Mouse (Mus musculus): ENCODE results near the gene Hps1. TPM values are rescaled to one million over a fixed set of nuclear protein-coding genes. Genes with fewer than 3 reads are reported as not detected.

Hps1 gene
- total RNA-seq, 2 experiments from 2014 or later = 2.0 to 3.6 TPM

DNA sequence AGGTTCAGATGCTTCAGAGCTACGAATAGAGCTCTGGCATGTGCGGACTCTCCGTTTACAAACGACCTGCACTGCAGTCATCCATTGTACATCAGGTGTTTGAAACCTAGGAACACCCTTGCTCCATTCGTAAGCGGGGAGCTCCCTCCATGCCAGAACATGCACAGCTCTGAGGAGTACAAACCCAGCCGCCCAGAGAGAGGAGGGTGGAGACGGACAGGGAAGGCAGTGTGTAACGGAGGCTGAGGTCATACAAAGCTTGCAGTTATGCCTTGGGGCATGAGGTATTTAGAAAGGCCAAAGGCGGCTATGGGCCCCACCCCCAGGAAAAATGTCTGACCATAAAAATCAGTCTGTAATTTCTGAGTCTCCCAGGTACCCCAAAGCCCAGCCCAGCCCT lies 15.4 kb downstream of the Hps1 start:
- no peak for DNase-seq
- intact Hi-C loops (cut with DNase I) = no loop called here

DNA sequence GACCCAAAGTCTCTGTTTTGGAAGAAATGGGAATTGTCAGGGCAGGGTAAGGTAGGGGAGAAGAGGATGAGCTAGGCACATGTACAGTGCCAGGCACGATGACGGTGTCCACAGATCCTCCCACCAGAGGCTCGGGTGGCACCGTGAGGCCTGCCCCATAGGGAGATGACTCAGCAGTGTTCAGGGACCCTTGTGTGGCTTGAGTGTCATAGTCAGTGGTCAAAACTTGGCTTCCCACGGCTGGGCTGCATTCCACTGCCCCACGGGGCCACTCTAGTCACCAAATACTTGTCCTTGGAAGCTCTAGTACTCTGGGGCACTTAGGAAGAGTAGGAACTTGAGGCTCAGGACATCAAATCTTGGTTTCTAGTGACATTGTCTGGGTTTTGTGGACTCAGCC lies 23.1 kb downstream of the Hps1 start:
- no peak for DNase-seq
- intact Hi-C loops (cut with DNase I) = no loop called here

DNA sequence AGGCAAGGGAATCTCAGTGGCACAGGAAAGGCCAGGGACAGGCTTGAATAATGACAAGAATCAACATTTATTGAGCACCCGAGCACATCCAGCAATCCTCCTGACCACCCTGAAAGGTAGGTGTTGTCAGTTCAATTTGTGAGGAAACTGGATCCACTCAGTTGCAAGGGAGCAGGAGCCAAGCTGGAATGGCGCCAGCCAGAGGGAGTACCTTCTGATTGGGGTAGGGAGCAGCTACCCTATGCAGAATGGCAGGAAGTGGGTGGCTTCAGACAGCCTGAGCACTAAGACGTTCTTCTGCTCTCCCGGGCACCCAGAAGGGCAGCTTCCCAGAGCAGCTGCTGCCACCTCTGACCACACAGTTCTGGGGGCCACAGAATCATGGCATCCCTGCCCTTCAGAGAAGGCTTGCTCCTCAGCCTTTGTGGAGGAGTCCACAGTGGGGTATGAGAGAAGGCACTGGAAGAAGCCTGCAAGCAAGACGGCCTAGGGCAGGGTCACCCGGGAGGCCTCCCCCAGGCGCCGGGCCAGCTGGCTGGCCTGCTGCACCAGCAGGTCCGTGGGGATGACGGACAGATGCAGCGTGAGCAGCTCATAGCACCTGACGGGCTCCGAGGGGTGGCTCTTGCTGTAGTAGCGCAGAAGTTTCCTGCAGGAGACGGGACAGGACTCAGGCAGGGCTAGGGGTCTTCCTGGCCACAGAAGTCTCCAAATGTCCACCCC lies 24.5 kb downstream of the Hps1 start:
- peak; percentile 48 to 52 for DNase-seq
- intact Hi-C loops (cut with DNase I) = no loop called here

DNA sequence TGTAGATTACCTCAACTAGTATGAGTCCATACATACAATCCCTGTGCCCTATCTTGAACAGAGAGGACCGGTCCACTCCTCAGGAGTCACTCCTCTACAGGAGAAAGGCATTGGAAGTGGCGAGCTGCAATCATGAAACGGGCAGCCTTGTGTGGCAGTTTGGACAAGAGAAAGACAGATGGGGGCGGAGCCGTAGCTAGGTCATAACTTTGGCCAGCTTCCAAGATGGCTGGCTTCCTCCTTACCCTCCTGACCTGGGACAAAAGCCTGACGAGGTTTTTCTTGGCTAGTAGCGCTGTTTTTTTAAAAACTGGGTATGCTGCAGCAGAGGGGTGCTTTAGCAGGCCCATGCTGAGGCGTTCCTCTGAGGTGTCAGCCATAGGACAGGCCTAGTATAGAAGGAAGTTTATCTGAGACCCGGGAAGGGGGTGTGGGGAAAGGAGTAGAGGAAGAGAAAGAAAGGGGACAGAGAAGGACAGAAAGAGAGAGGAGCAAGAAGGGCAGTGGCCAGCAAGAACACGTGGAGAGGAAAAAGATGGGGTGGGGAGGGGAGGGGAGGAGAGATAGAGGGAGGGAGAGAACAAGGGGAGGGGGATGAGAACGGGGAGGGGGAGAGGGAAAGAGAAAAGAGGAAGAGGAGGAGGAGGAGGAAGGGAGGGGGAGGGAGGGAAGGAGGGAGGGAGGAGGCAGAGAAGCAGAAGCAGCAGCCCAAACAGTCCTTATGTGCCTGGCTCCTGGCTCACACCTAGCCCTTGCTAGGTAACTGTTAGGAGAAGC lies 26.4 kb downstream of the Hps1 start:
- intact Hi-C loops (cut with DNase I) = no loop called here
- peak; percentile 71 to 84 for DNase-seq

DNA sequence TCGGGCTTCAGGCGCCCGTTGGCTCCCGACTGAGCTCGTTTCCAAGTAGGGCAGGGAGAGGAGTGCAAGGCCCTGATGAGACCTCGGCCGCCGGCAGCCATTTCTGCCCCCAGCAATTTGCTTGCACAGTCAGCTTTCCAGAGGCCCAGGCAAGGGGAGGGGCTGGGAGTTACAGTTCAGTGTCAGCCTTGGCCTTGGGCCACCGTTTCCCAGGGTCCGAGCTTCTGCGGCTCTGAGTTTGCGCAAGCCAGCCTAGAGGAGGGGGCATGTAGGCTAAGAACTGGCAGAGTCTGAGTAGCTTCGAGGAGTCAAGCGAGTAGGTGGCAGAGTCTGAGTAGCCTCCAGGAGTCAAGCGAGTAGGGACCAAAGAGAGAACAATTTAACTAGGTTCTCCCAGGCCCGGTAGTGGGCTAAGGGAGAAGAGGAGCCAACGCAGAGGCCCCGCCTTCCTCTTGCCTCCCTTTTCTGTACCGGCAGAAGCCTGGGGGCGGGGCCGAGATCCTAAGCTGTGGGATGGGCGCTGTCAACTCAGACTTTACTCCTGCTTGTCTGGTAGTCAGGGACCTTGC lies 27.3 kb downstream of the Hps1 start, which contains the start of gene Pyroxd2:
TSS of gene Pyroxd2 (minus strand) at position 413 of the 569 bp plus-strand sequence.
- intact Hi-C loops (cut with DNase I) = no loop called here
- DNase-seq = peak; percentile 84

DNA sequence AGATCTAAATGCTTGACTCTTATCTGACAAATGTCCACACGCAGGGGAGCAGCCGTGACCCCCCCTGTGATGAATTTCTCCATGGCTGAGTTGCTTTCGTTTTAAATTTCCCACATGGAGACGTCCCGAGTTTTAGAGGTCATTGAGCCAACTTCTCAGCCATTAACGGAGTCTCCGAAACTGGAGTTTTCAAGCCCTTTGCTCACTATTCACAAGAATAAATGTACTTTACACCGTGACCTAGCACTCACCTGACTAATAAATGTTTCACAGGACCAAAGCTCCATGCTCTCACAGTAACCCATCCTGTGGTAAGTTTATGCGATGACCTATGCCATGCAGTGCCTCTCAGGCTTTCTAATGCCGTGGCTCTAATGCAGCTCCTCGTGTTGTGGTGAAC lies 29.6 kb downstream of the Hps1 start:
- no peak for DNase-seq
- intact Hi-C loops (cut with DNase I) = no loop called here

- intact Hi-C loops (cut with DNase I) = loop anchor here (10.0 kb wide), 2 partner anchors 232 to 432 kb away; partner anchors contain the start of gene R3hcc1l
- DNase-seq = no peak
Measured at GRCm38 (mm10) chr19:42746702-42747101, 33.1 kb downstream of the Hps1 start.

GRCm38 (mm10) chr19:42745869-42746224 lies 33.9 kb downstream of the Hps1 start:
- DNase-seq = no peak
- intact Hi-C loops (cut with DNase I) = loop anchor here (2.0 to 10.0 kb wide), 4 partner anchors 91 to 431 kb away; partner anchors contain the start of gene R3hcc1l

GRCm38 (mm10) chr19:42745084-42745868 lies 34.5 kb downstream of the Hps1 start:
- intact Hi-C loops (cut with DNase I) = loop anchor here (2.0 to 10.0 kb wide), 4 partner anchors 90 to 430 kb away; partner anchors contain the start of gene R3hcc1l
- DNase-seq = no peak

DNA sequence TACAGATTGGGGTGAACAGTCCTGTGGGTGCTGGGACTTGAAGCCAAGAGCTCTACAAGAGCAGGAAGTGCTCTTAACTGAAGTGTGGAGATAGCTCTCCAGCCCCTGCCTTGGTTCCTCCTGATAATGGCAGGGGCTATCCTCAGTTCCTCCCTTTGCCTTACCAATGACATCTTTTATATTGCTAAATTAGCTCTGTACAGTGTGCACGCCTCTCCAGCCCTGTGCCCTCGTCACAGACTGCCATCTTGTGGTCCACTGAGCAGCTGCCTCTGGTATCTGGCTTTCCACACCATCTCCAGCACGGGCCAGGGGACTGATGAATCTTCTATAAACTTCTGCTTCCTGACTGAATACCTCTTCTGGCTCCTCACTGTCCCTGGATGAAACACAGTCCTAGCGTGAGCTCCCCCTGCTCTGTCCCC lies 35.6 kb downstream of the Hps1 start:
- peak; percentile 57 to 73 for DNase-seq
- intact Hi-C loops (cut with DNase I) = loop anchor here (2.0 to 10.0 kb wide), 4 partner anchors 89 to 429 kb away; partner anchors contain the start of gene R3hcc1l

GRCm38 (mm10) chr19:42743261-42743660 lies 36.5 kb downstream of the Hps1 start:
- intact Hi-C loops (cut with DNase I) = loop anchor here (10.0 kb wide), 2 partner anchors 228 to 428 kb away; partner anchors contain the start of gene R3hcc1l
- DNase-seq = no peak

GRCm38 (mm10) chr19:42741884-42742283 lies 37.9 kb downstream of the Hps1 start:
- DNase-seq = no peak
- intact Hi-C loops (cut with DNase I) = loop anchor here (10.0 kb wide), 2 partner anchors 227 to 427 kb away; partner anchors contain the start of gene R3hcc1l

- intact Hi-C loops (cut with DNase I) = loop anchor here (10.0 kb wide), 2 partner anchors 226 to 426 kb away; partner anchors contain the start of gene R3hcc1l
- DNase-seq = no peak
Measured at GRCm38 (mm10) chr19:42740163-42740899, 39.4 kb downstream of the Hps1 start.

DNA sequence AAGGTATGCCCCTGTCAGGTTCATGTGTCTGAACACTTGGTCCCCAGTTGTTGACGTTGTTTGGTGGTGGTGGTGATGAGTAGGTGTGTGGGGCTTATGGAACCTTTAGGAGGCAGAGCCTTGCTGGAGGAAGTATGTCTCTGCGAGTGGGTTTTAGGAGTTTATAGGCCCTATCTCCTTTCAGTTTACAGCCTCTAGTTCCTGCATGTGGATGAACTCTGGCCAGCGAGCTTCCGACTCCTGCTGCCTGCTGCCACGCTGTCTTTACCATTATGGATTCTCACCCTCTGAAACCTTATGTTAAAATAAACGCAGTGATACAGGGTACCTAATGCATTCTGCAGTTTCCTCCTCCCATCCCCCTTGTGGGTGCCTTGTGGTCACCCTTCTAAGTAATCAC lies 40.0 kb downstream of the Hps1 start:
- no peak for DNase-seq
- intact Hi-C loops (cut with DNase I) = loop anchor here (10.0 kb wide), 2 partner anchors 225 to 425 kb away; partner anchors contain the start of gene R3hcc1l

- intact Hi-C loops (cut with DNase I) = no loop called here
- DNase-seq = no peak
Measured at GRCm38 (mm10) chr19:42737753-42738152, 42.0 kb downstream of the Hps1 start.

GRCm38 (mm10) chr19:42734982-42735381 lies 44.8 kb downstream of the Hps1 start:
- intact Hi-C loops (cut with DNase I) = no loop called here
- DNase-seq = no peak

DNA sequence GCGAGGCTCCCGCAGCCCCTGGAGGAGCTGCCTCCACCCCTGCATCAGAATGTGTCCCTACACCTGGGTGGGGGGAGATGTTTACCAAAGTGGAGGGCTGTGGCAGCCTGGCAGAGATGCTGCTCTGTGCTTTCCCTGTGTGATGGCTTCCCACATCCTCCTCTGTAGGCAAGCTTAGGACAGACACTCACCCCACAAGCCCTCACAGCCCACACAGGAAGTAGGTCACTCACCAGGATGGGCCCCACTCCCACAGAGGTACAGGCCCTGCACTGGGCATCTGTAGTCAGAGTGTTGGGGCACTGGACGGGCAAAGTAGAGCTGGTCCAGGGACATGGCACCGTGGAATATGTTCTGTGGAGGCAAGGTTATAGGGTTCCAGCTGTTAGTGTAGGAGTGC lies 52.4 kb downstream of the Hps1 start:
- intact Hi-C loops (cut with DNase I) = no loop called here
- DNase-seq = no peak

DNA sequence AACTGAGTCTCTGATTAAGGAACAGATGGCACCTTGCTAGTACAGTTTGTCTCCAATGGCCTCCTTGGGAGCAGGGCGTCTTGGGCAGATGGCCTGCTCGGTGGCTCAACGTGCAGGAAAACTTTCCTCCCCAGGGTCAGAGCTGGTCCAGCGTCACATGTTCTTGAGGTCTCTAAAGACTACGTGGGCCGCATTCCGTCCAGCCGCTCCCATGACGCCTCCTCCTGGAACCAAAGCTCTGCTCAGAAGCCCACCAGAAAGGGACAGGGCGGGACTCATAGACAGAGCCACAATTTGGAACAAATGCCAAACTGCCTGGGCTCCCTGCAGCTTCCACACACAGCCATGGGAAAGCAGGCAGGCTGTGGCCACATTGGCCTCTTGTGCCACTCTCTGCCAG lies 53.0 kb downstream of the Hps1 start:
- DNase-seq = no peak
- intact Hi-C loops (cut with DNase I) = no loop called here

- DNase-seq = no peak
- intact Hi-C loops (cut with DNase I) = no loop called here
Measured at GRCm38 (mm10) chr19:42725973-42726350, 53.8 kb downstream of the Hps1 start.

All from heart, postnatal 14 days (tissue).